Mouse (Mus musculus): ENCODE results near the gene Insyn1. TPM values are rescaled to one million over a fixed set of nuclear protein-coding genes. Genes with fewer than 3 reads are reported as not detected.

The Insyn1 gene
- polyA plus RNA-seq, 1 experiment, result 2.9 TPM

DNA sequence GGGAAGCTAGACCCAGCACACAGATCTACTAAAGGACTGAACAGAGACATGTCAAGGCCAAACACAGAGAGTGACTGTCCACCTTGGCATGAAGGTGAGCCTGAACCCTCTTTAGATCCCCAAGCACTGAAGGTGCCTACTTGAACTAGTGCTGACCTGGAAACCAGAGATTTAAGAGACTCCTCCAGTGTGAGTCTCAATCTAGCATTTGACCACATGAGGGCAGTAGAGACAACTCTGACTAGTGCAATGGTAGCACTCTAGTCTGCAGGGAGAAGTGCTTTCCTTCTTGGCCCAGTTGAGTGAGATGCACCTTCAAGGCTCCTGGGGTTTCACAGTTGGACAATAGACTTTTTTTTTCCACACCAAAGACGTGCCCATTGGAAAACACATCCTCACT is 46.4 kb downstream of the Insyn1 start:
- WGBS, result 55% methylated on average over 1 of the region's 1 CpGs
- Histone ChIP-seq H3K27me3 (replicated peaks; ENCODE audit: control insufficient read depth, insufficient read depth, low read length) (no peaks in the 10 kb centered on the region), H3K4me1 (ENCODE audit: control insufficient read depth, insufficient read depth, low read length) (no peaks in the 10 kb centered on the region), H3K36me3 (ENCODE audit: control insufficient read depth, insufficient read depth, low read length) (no peaks in the 10 kb centered on the region), H3K4me3 (ENCODE audit: insufficient read depth, low read depth, low read length) (no peak overlapping the region), H3K27ac (ENCODE audit: insufficient read depth, low read depth, low read length) (no peak overlapping the region)
- TF ChIP-seq POLR2A (IDR thresholded peaks at IDR 0.05; ENCODE audit: low read depth, low read length) (no peak), CTCF (conservative IDR thresholded peaks at IDR 0.05; ENCODE audit: insufficient read depth, insufficient read length, low read depth, low read length) (peak; percentile 49)
- DNase-seq, result peak; percentile 68

DNA sequence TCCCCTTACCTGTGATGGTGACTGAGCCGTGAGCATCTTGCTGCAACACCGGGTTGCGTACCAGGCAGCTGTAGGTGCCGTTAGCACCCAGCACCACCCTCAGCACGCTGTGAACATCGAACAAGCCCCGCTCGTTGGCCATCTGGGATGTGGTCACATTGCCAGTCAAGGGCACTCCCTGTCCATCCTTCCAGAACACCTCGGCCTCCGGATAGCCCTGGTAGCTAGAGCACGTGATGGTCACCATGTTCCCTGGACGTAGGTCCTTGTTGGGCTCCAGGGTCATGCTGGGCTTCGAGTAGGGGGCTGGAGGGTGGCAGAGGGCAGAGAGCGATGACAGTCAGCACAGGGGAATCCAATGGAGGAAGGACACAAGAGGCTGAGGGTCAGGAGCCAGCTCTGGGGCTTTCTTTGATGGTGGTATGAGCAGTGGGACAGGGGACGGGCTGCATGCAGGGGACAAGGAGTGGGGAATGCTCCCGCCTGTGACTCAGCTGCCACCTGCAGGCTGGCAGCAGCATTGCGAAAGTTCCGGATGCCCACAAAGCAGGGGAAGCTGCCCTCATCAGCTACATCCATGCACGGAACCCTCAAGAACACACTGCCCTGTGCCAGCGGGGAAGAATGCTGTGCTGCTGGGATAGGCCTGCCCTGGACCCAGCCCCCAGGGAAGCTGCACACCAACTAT is 47.2 kb downstream of the Insyn1 start:
- no peak for DNase-seq
- 78% methylated on average over 20 of the region's 20 CpGs for WGBS
- H3K27me3 ChIP-seq (replicated peaks; ENCODE audit: control insufficient read depth, insufficient read depth, low read length), result no peaks in the 10 kb centered on the region
- peak; percentile 62 for TF ChIP-seq CTCF (conservative IDR thresholded peaks at IDR 0.05; ENCODE audit: insufficient read depth, insufficient read length, low read depth, low read length)
- TF ChIP-seq POLR2A (IDR thresholded peaks at IDR 0.05; ENCODE audit: low read depth, low read length), result no peak
- H3K36me3 ChIP-seq (ENCODE audit: control insufficient read depth, insufficient read depth, low read length), result no peaks in the 10 kb centered on the region
- no peaks in the 10 kb centered on the region for H3K4me1 ChIP-seq (ENCODE audit: control insufficient read depth, insufficient read depth, low read length)
- no peak overlapping the region for H3K4me3 ChIP-seq (ENCODE audit: insufficient read depth, low read depth, low read length)
- H3K27ac ChIP-seq (ENCODE audit: insufficient read depth, low read depth, low read length), result no peak overlapping the region

DNA sequence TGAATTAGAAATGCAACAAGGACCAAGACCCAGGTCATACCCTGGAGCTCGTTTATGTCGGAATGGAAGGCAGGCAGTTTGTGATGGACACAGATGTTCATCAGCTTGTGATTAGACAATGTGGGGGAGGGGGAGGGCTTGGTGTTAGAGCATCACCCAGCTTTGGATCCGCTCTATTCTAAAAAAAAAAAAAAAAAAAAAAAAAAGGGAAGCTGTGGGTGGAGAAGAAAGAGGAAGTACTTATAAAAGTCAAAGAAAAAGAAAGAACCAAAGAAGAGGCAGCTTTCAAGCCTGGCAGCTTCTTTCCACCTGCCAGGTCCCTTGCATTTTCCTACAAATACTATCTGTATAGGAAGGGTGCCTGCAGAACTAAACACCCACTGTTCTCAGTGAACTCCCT is 49.4 kb downstream of the Insyn1 start:
- no peak for DNase-seq
- 82% methylated on average over 3 of the region's 3 CpGs for WGBS

DNA sequence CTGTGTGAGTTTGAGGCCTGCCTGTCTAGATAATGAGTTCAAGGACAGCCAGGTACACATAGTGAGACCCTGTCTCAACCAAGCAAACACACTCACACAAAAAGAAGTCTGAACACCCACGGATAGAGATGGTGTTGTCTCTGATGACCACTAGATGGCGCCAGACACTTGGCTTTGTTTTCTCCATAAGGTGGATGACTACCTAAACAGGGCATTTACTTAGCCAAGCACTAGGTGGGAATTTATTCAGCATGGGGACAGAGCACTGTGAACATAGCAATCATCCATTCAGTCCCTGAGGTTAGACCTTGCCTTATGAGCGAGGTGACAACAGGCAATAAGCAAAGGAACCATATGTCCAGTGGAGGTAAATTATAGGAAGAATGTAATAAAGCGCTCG is 51.5 kb downstream of the Insyn1 start:
- H3K36me3 ChIP-seq (ENCODE audit: control insufficient read depth, insufficient read depth, low read length), result no peaks in the 10 kb centered on the region
- H3K27me3 ChIP-seq (replicated peaks; ENCODE audit: control insufficient read depth, insufficient read depth, low read length), result no peaks in the 10 kb centered on the region
- H3K4me1 ChIP-seq (ENCODE audit: control insufficient read depth, insufficient read depth, low read length), result peaks cover 5% of the 10 kb centered on the region
- TF ChIP-seq POLR2A (IDR thresholded peaks at IDR 0.05; ENCODE audit: low read depth, low read length) (no peak), CTCF (conservative IDR thresholded peaks at IDR 0.05; ENCODE audit: insufficient read depth, insufficient read length, low read depth, low read length) (peak; percentile 68)
- peak; percentile 57 for DNase-seq
- WGBS, result 44% methylated on average over 5 of the region's 5 CpGs
- no peak overlapping the region for H3K4me3 ChIP-seq (ENCODE audit: insufficient read depth, low read depth, low read length)
- H3K27ac ChIP-seq (ENCODE audit: insufficient read depth, low read depth, low read length), result no peak overlapping the region

More for the DNA sequence above, 49.4 kb downstream of the Insyn1 start:
- no peak for TF ChIP-seq CTCF (conservative IDR thresholded peaks at IDR 0.05; ENCODE audit: insufficient read depth, insufficient read length, low read depth, low read length)
- no peak for TF ChIP-seq POLR2A (IDR thresholded peaks at IDR 0.05; ENCODE audit: low read depth, low read length)
- Histone ChIP-seq H3K27ac (ENCODE audit: insufficient read depth, low read depth, low read length) (no peak overlapping the region), H3K36me3 (ENCODE audit: control insufficient read depth, insufficient read depth, low read length) (no peaks in the 10 kb centered on the region), H3K27me3 (replicated peaks; ENCODE audit: control insufficient read depth, insufficient read depth, low read length) (no peaks in the 10 kb centered on the region), H3K4me1 (ENCODE audit: control insufficient read depth, insufficient read depth, low read length) (peaks cover 5% of the 10 kb centered on the region), H3K4me3 (ENCODE audit: insufficient read depth, low read depth, low read length) (no peak overlapping the region)

DNA sequence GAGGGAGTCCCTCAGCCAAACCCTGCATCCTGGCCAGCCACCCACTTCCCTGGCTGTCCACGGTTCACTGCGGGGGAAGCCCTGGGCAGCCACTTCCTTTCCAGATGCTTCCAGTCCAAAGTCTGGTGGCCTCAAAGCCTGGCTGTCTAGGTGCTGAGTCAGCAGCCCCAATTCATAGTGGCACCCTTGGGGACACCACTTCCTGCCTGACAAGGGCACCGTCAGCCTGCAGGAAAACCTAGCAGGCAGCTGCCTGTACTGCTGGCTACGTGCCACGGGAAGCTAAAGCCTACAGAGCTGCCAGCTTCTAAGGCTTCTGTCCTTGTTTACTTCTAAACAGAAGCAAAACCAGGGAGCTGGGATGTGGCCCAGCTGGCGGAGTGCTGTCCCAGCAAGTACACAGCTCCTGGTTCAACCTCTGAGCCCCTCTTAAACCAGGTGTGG is 53.5 kb downstream of the Insyn1 start:
- TF ChIP-seq POLR2A (IDR thresholded peaks at IDR 0.05; ENCODE audit: low read depth, low read length), result no peak
- no peak for TF ChIP-seq CTCF (conservative IDR thresholded peaks at IDR 0.05; ENCODE audit: insufficient read depth, insufficient read length, low read depth, low read length)
- WGBS, result 10% methylated on average over 6 of the region's 6 CpGs
- no peak overlapping the region for H3K4me3 ChIP-seq (ENCODE audit: insufficient read depth, low read depth, low read length)
- H3K4me1 ChIP-seq (ENCODE audit: control insufficient read depth, insufficient read depth, low read length), result peaks cover 5% of the 10 kb centered on the region
- peak overlapping the region; percentile 33; the same call in 1 of the 2 replicates for H3K27ac ChIP-seq (ENCODE audit: insufficient read depth, low read depth, low read length)
- H3K27me3 ChIP-seq (replicated peaks; ENCODE audit: control insufficient read depth, insufficient read depth, low read length), result no peaks in the 10 kb centered on the region
- peak; percentile 89 for DNase-seq
- no peaks in the 10 kb centered on the region for H3K36me3 ChIP-seq (ENCODE audit: control insufficient read depth, insufficient read depth, low read length)

DNA sequence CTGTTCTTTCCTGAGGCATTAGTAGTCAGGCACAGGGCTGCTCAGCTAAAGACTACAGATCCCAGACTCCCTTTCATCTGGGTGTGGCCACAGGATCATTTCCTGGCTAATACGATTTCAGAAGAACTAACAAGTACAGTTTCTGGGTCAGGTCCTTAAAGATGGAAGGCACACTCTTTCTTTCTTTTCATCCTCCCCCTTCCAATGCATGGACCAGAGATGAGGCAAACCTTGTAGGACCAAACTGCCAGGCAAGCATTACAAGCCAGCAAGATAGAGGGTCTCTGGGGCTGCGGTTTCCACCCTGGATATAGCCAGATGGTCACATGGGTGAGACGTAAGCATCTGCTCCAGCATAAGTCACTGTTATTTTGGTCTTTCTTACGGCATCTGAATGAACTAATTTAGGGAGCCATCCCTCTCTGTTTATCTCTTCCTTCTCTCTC is 56.5 kb downstream of the Insyn1 start:
- no peak for DNase-seq
- WGBS, result 62% methylated on average over 4 of the region's 4 CpGs
- peak overlapping the region; percentile 38; the same call in 1 of the 2 replicates for H3K4me3 ChIP-seq (ENCODE audit: insufficient read depth, low read depth, low read length)
- H3K27ac ChIP-seq (ENCODE audit: insufficient read depth, low read depth, low read length), result no peak overlapping the region
- TF ChIP-seq CTCF (conservative IDR thresholded peaks at IDR 0.05; ENCODE audit: insufficient read depth, insufficient read length, low read depth, low read length) (no peak), POLR2A (IDR thresholded peaks at IDR 0.05; ENCODE audit: low read depth, low read length) (no peak)
- no peaks in the 10 kb centered on the region for H3K27me3 ChIP-seq (replicated peaks; ENCODE audit: control insufficient read depth, insufficient read depth, low read length)
- no peaks in the 10 kb centered on the region for H3K36me3 ChIP-seq (ENCODE audit: control insufficient read depth, insufficient read depth, low read length)
- peaks cover 5% of the 10 kb centered on the region for H3K4me1 ChIP-seq (ENCODE audit: control insufficient read depth, insufficient read depth, low read length)

DNA sequence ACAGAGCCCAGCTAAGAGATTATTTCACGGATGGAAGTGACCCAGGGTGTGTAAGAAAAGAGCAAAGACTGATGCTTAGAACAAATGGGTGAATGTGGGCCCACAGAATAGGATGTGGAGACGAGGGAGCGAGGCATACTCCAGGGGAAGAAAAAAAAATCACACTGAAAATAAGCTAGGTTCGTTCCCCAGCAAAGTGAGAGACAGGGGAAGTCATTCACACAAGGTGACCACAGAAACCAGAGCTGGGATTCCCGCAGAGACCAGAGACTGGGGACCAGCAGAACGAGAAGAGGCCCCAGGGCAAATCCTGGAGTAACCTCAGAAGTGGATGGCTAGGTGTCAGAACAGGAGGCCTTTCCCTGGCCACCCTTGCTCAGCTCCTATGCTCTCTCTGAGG is 57.0 kb downstream of the Insyn1 start:
- Histone ChIP-seq H3K4me3 (ENCODE audit: insufficient read depth, low read depth, low read length) (no peak overlapping the region), H3K36me3 (ENCODE audit: control insufficient read depth, insufficient read depth, low read length) (no peaks in the 10 kb centered on the region), H3K4me1 (ENCODE audit: control insufficient read depth, insufficient read depth, low read length) (peaks cover 5% of the 10 kb centered on the region), H3K27me3 (replicated peaks; ENCODE audit: control insufficient read depth, insufficient read depth, low read length) (no peaks in the 10 kb centered on the region), H3K27ac (ENCODE audit: insufficient read depth, low read depth, low read length) (no peak overlapping the region)
- no peak for DNase-seq
- no peak for TF ChIP-seq POLR2A (IDR thresholded peaks at IDR 0.05; ENCODE audit: low read depth, low read length)
- no peak for TF ChIP-seq CTCF (conservative IDR thresholded peaks at IDR 0.05; ENCODE audit: insufficient read depth, insufficient read length, low read depth, low read length)
- 78% methylated on average over 6 of the region's 6 CpGs for WGBS

All from kidney, adult 2 months (tissue).